Mouse (Mus musculus) heart, postnatal 0 days (tissue): ENCODE results near the gene Morn1.

Source experiments
- CTCF ChIP-seq: IDR thresholded peaks from 2 replicates; pipeline ENCODE4 v1.5.1; 2016; ENCODE audit warnings: antibody characterized with exemption, control low read depth, low read depth
- EP300 ChIP-seq: IDR thresholded peaks from 2 replicates; pipeline ENCODE4 v1.6.1; 2016; ENCODE audit warnings: antibody characterized with exemption, low read depth

GRCm38 (mm10) chr4:155129132-155129917 is 42.9 kb downstream of the Morn1 start:
- TF ChIP-seq CTCF (peak; percentile 44), EP300 (no peak)
